Mouse (Mus musculus): Measurements from ENCODE around the gene 1810049J17Rik. TPM values are rescaled to one million over a fixed set of nuclear protein-coding genes. Genes with fewer than 3 reads are reported as not detected.
"Not testable (repeated sequence)": the region's sequence is repeated elsewhere in the genome, so short reads cannot be mapped to it uniquely, and the experiment has no call there.

Gene 1810049J17Rik
- polyA plus RNA-seq (2016; fragmentation: Nextera tagmentation; extraction: Ambion mirVana): not detected in 2 replicates

DNA sequence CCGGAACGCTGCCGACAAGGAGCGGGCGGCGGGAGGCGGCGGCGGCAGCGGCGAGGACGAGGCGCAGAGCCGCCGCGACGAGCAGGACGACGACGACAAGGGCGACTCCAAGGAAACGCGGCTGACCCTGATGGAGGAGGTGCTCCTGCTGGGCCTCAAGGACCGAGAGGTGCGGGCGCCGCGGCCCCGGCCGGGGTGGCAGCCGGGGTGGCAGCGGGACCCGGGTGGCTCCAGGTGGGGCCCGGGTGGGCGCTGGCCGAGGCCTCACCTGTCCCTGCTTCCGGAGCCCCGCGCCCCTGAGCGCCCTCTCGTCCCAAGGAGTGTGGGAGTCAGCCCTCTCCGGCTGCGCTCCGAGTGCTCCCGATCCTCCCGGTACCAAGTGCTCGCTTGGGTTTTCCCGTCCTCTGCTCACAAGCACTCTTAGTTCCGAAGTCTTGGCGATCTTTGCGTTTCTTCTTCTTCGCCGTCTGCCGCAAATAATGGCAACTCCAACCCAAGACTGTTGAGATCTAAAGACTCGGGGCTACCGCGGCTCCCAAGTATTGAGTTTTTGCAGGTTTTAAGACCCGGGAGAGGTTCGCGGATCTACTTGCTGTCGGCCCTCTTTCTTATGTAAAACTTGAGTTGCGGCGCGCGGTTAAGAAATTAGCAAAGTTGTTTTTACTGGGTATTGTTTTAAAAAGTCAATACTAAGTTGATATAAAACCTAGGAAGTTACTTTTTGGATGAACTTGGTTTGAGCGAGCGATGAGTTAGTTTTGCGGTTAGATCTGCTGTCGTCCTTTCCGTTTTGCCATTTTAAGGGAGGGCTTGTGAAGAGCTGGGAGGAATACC, at the start of gene 1810049J17Rik:
1810049J17Rik (minus strand) TSS at position 112 of the 834 bp plus-strand sequence.
- under 1% methylated on average over 70 of the region's 70 CpGs for WGBS
- peak; percentile 72 for DNase-seq (ENCODE audit: low spot score)
- Histone ChIP-seq H3K36me3 (replicated peaks) (peaks cover 19% of the 10 kb centered on the region), H3K27ac (replicated peaks) (peak within 1 kb of the TSS; percentile 97), H3K4me3 (peak within 1 kb of the TSS; percentile 99), H3K4me1 (peaks cover 20% of the 10 kb centered on the region), H3K9me3 (no peaks in the 10 kb centered on the region), H3K27me3 (replicated peaks; ENCODE audit: low read depth, poor library complexity, severe bottlenecking) (peaks cover 19% of the 10 kb centered on the region)

DNA sequence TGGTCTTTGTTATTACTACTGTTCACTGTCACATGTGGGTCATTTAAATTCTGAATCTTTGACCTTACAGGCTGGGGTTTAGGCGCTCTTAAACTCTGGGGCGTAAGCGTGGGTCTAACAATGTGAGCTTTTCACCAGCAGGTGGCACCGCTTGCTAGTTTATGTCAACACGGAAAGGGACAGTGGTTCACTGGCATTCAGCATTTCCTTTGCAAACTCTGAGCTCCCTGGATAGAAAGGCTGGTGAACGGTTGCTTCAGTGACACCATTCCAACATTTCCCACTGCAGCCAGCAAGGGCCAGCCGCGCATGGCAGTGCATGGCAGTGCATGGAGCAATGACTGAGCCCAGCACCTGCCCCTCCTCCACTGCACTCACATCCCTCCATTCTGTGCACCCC, 49.5 kb upstream of the 1810049J17Rik start:
- no peaks in the 10 kb centered on the region for H3K36me3 ChIP-seq (replicated peaks)
- no peak overlapping the region for H3K4me3 ChIP-seq
- H3K9me3 ChIP-seq: no peaks in the 10 kb centered on the region
- H3K27ac ChIP-seq (replicated peaks): no peak overlapping the region
- H3K4me1 ChIP-seq: peaks cover 42% of the 10 kb centered on the region
- peaks cover 27% of the 10 kb centered on the region for H3K27me3 ChIP-seq (replicated peaks; ENCODE audit: low read depth, poor library complexity, severe bottlenecking)
- peak; percentile 76 for DNase-seq (ENCODE audit: low spot score)
- 6% methylated on average over 8 of the region's 8 CpGs for WGBS

DNA sequence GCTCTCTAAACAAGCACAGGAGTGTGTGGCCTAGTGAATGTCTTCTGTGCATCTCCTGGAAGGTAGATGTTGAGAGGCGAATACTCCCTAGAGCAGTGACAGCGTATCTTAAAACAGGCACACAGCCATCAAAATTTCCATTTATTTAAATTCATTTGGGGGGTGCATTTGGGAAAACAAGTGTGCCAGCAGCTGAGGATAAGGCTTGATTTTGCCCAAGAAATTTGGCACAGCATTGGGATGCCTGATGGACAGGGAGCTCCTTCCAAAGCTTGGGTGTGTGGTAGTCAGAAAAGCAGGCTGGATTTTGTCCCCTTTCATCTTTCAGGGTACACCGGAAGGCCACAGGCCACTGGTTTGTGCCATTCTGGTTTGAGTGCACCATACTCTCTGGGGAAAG, 48.4 kb upstream of the 1810049J17Rik start:
- WGBS: 93% methylated on average over 3 of the region's 3 CpGs
- Histone ChIP-seq H3K4me3 (no peak overlapping the region), H3K27me3 (replicated peaks; ENCODE audit: low read depth, poor library complexity, severe bottlenecking) (peaks cover 21% of the 10 kb centered on the region), H3K27ac (replicated peaks) (no peak overlapping the region), H3K36me3 (replicated peaks) (no peaks in the 10 kb centered on the region), H3K9me3 (no peaks in the 10 kb centered on the region), H3K4me1 (peaks cover 36% of the 10 kb centered on the region)
- DNase-seq (ENCODE audit: low spot score): no peak

DNA sequence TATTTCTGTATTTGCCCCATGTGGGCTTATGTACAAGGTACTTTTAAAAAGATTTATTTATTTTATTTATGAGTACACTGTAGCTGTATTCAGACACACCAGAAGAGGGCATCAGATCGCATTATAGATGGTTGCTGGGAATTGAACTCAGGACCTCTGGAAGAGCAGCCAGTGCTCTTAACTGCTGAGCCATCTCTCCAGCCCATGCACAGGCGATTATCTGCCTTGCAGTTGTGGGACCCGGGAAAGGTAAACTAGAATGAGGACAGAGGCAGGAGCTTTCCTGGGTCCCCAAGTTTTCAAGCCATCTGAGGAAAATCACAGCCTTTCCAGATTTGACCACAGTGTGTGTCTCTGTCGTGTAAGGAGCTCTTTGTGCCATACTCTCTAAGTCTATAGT, 47.2 kb upstream of the 1810049J17Rik start:
- no peaks in the 10 kb centered on the region for H3K9me3 ChIP-seq
- WGBS: 82% methylated on average over 4 of the region's 4 CpGs
- H3K4me3 ChIP-seq: no peak overlapping the region
- peaks cover 9% of the 10 kb centered on the region; the same call in 1 of the 2 replicates for H3K27me3 ChIP-seq (replicated peaks; ENCODE audit: low read depth, poor library complexity, severe bottlenecking)
- peaks cover 27% of the 10 kb centered on the region for H3K4me1 ChIP-seq
- H3K36me3 ChIP-seq (replicated peaks): no peaks in the 10 kb centered on the region
- no peak for DNase-seq (ENCODE audit: low spot score)
- H3K27ac ChIP-seq (replicated peaks): no peak overlapping the region

DNA sequence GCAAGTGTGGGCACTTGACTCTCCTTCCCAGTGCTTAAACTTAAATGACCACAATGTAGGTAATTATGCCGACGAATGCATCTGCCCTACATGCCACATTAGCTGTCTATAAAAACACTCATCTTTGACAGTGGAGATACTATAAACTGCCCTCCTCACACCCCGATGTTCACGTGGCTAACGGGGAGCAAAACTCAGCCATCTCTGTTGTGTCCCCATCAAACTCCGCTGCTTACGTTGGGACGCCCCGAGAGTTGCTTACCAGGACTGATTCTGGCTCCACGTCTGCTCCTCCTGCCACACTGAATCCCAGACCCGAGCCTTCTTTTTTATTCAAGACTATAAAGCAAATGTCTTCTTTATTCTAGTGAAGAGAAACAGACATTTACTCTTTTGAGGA, 46.7 kb upstream of the 1810049J17Rik start:
- 82% methylated on average over 11 of the region's 11 CpGs for WGBS
- Histone ChIP-seq H3K36me3 (replicated peaks) (no peaks in the 10 kb centered on the region), H3K9me3 (no peaks in the 10 kb centered on the region), H3K4me1 (peaks cover 22% of the 10 kb centered on the region), H3K4me3 (no peak overlapping the region), H3K27me3 (replicated peaks; ENCODE audit: low read depth, poor library complexity, severe bottlenecking) (0 out of 2 replicates have a peak, but pooled peaks cover 4% of the 10 kb centered on the region), H3K27ac (replicated peaks) (no peak overlapping the region)
- no peak for DNase-seq (ENCODE audit: low spot score)

DNA sequence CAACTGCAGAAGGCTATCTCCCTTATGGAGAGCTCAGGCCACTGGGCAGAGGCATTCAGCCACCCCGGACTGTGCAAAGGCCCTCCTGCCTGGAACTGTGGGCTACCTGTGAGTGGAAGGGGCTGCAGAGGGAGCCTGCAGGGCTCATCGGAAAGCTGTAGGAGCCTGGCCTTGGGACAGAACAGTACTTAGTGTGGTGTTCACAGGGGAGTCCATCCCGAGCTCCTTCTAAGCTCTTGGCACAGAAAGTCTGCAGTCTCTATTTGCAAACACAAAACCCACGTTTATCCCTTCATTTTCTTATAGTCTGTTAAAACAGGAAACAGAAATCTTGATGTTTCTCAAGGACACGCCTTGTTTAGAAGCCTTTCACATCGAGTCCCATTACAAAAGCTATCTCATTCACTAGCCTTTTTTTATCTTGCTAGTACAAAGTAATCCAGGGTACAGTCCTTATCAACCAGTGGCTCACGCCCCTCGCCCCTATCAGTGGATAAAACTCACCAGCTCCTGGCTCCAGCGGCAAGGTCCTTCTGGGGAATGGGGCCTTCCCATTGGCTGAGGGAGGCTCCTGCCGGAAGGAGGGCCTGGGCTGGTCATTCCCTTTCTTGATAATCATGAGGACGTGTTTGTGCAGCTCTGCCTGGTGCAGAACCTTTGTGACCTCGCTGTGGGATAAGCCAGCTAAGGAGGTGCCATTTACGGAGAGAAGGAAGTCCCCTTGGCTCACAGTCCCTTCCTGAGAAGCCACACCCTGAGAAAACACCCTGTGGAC, 45.8 kb upstream of the 1810049J17Rik start:
- DNase-seq (ENCODE audit: low spot score): no peak
- Histone ChIP-seq H3K4me1 (peaks cover 21% of the 10 kb centered on the region), H3K4me3 (no peak overlapping the region), H3K27ac (replicated peaks) (no peak overlapping the region), H3K9me3 (no peaks in the 10 kb centered on the region), H3K27me3 (replicated peaks; ENCODE audit: low read depth, poor library complexity, severe bottlenecking) (0 out of 2 replicates have a peak, but pooled peaks cover 4% of the 10 kb centered on the region), H3K36me3 (replicated peaks) (no peaks in the 10 kb centered on the region)
- WGBS: 59% methylated on average over 13 of the region's 13 CpGs

DNA sequence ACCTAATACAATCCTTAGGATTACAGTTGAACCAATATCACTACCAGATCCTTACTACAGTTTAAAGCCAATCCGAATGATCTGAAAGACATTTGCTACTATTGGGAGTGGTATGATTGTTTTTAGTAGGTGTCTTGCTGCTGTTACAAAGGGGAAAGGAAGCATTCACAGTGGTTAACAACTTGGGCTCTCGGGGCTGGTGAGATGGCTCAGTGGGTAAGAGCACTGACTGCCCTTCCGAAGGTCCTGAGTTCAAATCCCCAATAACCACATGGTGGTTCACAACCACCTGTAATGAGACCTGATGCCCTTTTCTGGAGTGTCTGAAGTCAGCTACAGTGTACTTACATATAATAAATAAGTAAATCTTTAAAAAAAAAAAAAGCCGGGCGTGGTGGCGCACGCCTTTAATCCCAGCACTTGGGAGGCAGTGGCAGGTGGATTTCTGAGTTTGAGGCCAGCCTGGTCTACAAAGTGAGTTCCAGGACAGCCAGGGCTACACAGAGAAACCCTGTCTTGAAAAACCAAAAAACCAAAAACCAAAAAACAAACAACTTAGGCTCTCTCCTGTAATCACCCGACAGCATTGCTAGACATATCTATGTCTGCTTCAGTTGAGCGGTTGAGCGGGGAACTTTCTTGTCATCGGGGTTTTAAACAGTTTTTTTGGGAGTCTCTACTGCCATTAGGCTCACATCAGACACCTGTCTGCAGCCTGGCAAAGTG, 45.0 kb upstream of the 1810049J17Rik start:
- H3K36me3 ChIP-seq (replicated peaks); H3K4me3 ChIP-seq; H3K27ac ChIP-seq (replicated peaks); H3K27me3 ChIP-seq (replicated peaks; ENCODE audit: low read depth, poor library complexity, severe bottlenecking); H3K9me3 ChIP-seq; DNase-seq (ENCODE audit: low spot score): not testable (repeated sequence)
- H3K4me1 ChIP-seq: peaks cover 21% of the 10 kb centered on the region
- WGBS: 95% methylated on average over 11 of the region's 11 CpGs

DNA sequence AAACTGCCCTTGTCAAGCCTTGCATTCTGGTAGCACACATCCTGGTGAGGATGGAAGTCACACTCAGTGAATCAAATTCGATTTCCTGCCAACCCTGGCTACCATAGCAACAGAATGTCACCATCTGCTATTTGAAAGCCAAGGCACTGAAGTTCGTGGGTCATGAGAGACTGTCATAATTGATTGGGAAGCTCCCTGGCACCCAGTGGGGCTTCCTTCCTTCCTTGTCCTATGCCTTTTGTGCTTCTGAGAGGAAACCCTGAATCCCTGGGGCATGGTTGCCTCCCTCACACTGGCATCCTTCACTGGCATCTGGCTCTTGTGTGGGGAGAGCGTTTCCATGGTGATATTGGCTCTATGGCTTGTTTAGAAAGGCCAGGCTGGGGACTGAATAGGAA, 44.4 kb upstream of the 1810049J17Rik start:
- peak; percentile 36 for DNase-seq (ENCODE audit: low spot score)
- no peak overlapping the region for H3K27ac ChIP-seq (replicated peaks)

DNA sequence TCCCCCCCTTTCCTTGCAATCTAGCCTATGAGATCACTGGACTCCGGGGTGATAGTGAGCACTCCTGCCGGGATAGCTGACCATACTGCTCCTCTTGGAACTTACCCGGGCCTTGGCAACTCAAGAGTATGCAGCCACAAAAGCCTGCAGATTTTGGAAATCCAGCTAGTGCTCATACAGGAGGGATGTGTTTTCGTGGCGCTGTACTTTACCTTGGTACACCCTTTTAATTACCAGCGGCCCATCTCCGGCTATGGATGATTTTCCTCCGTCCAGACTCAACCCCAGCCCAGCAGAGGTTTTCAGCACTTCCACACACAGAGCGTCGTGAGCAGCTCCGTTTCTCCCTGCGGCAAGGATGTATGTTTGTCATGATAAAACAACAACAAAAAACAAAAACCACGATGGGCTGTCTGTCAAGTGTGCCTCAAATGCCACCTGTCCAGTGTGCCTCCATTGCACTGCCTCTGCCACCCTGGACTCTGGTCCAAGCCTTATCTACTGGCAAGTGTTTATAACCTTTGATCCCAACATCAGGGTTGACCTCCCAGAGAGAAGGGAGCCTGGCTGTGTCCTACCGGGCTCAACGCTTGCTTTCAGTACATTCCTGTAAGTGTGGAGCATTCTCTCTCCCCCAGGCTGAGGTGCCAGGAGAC, 43.8 kb upstream of the 1810049J17Rik start:
- DNase-seq (ENCODE audit: low spot score): no peak
- H3K27me3 ChIP-seq (replicated peaks; ENCODE audit: low read depth, poor library complexity, severe bottlenecking): no peaks in the 10 kb centered on the region
- no peak overlapping the region for H3K4me3 ChIP-seq
- no peak overlapping the region for H3K27ac ChIP-seq (replicated peaks)
- 0 out of 2 replicates have a peak, but pooled peaks cover 7% of the 10 kb centered on the region for H3K36me3 ChIP-seq (replicated peaks)
- peaks cover 15% of the 10 kb centered on the region for H3K4me1 ChIP-seq
- H3K9me3 ChIP-seq: no peaks in the 10 kb centered on the region
- 83% methylated on average over 15 of the region's 15 CpGs for WGBS

More for the DNA sequence above, 44.4 kb upstream of the 1810049J17Rik start:
- Histone ChIP-seq H3K36me3 (replicated peaks) (0 out of 2 replicates have a peak, but pooled peaks cover 2% of the 10 kb centered on the region), H3K9me3 (no peaks in the 10 kb centered on the region), H3K4me3 (no peak overlapping the region), H3K4me1 (peaks cover 15% of the 10 kb centered on the region), H3K27me3 (replicated peaks; ENCODE audit: low read depth, poor library complexity, severe bottlenecking) (no peaks in the 10 kb centered on the region)
- WGBS: 47% methylated on average over 3 of the region's 3 CpGs

DNA sequence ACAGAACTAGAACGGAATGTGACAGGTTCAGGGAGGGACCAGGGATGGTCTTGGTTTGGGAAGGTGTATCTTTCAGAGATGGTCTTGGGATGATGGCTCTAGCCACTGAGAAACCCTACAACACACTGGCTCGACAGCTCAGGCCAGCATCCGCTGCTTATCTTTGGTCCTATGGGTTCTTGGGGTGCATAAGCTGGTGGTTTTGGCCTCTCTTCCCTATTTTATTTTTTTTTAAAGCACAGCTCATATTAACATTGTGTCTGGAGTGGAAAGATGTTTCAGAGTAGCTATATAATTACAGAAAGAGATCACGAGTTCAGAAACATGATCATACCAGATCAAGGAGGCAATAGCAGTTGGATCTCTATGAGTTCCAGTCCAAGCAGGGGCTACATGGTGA, 42.4 kb upstream of the 1810049J17Rik start:
- Histone ChIP-seq H3K9me3 (no peaks in the 10 kb centered on the region), H3K27ac (replicated peaks) (no peak overlapping the region), H3K27me3 (replicated peaks; ENCODE audit: low read depth, poor library complexity, severe bottlenecking) (no peaks in the 10 kb centered on the region), H3K4me1 (peaks cover 15% of the 10 kb centered on the region), H3K36me3 (replicated peaks) (0 out of 2 replicates have a peak, but pooled peaks cover 9% of the 10 kb centered on the region), H3K4me3 (no peak overlapping the region)
- WGBS: 93% methylated on average over 4 of the region's 4 CpGs
- no peak for DNase-seq (ENCODE audit: low spot score)

DNA sequence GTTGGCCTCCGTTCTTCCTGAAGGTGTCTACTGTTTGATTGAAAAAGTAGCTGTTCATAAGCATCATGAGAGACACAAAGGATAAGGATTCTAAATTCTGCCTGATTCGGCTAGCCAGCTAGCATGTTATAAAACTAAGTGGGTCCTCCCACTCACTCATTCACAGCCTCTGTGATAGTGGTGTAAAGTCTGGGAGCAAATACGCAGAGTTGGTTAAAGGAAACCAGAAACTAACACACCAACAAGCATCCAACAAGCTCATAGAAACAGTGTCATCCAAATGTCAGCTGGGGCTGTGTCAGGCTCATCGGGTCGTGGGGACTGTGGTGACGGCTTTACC, 41.0 kb upstream of the 1810049J17Rik start:
- WGBS: 90% methylated on average over 6 of the region's 6 CpGs
- no peak for DNase-seq (ENCODE audit: low spot score)
- no peak overlapping the region for H3K27ac ChIP-seq (replicated peaks)
- H3K4me3 ChIP-seq: no peak overlapping the region
- no peaks in the 10 kb centered on the region for H3K9me3 ChIP-seq
- peaks cover 17% of the 10 kb centered on the region; the same call in 1 of the 2 replicates for H3K36me3 ChIP-seq (replicated peaks)
- no peaks in the 10 kb centered on the region for H3K27me3 ChIP-seq (replicated peaks; ENCODE audit: low read depth, poor library complexity, severe bottlenecking)
- H3K4me1 ChIP-seq: peaks cover 9% of the 10 kb centered on the region
